Mouse (Mus musculus): ENCODE measurements around the gene Gulp1. TPM values are rescaled to one million over a fixed set of nuclear protein-coding genes. Genes with fewer than 3 reads are reported as not detected.

The Gulp1 gene
- 10 to 100 TPM; 17.6 to 37.4 TPM for total RNA-seq (2021)
- long read RNA-seq, experiment 1, partial matches to known transcripts = 0 of 5 reads
- long read RNA-seq, experiment 1, other reads (novel, unspliced or antisense) = 1 of 5 reads
- long read RNA-seq, experiment 2, transcript Gulp1-201 (11 exons, 3,138 nt) = major isoform, 7 of 10 reads
- long read RNA-seq, experiment 2, partial matches to known transcripts = 1 of 10 reads
- long read RNA-seq, experiment 2, other reads (novel, unspliced or antisense) = 2 of 10 reads

DNA sequence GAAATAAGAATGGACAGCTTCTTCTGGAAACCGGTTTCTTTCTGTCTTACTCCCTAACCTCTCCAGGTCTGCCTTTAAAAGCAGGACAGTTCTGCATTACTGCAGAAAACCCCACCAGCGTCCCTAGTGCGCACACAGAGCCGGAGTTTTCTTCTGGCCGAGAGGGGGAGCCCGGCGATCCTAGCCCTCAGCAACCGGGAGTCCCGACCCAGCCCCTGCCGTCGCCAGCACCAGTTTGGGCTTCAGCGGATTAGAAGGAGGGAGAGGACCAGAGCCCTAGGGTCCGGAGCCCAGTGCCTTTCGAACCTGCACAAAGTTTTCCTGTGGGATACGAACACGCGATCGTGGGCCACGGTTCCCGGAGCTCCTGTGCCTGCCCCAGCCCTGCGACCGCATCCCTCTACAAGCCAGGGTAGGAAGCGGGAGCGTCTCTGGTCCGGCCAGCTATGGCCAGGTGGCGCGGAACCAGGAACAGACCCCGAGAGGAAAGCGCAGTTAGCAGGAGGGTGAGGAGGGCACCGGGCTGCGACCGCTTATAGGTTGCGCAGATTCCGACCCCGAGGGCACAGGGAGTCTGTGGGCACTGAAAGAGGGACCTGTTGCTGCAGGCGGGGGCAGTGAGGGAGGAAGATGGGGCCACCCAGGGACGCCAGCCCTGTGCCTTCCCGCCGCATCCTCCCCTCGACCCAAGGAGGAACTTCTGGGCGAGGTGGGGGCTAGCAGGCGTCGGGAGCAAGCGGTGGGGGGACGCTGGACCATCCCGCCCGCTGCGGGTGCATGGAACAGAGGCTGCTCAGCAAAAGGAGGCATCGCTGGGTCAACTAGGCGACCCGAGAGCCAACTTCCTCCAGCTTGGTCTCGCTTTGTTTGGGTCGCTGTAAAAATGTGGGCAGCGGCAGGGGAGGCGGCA lies at the start of gene Gulp1:
Gulp1 (plus strand) TSS at position 51 of the 910 bp plus-strand sequence.
- DNase-seq (ENCODE audit: low spot score in 2 of 2) = peak; percentile 63 to 75

DNA sequence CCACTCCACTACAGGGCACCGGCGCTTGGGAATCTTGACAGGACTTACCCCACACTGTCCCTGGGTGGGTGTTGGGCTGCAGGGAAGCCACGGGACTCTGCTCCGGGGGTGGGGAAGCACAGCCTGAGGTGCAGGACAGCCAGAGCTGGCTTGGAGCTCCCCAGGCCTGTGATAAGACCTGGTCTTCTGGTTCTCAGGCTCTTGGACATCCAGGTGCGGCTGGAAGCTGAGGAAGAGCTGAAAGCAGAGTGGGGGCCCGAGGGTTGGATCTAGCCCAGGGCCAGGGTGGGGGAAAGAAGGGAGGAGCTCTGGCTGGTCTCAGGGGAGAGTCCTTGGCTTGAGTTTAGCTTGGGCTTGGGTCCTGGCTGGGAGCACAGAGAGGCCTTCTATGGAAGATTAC lies 1.1 kb upstream of the Gulp1 start:
- DNase-seq (ENCODE audit: low spot score in 2 of 2) = no peak

GRCm38 (mm10) chr1:44552371-44552841 lies 1.1 kb downstream of the Gulp1 start:
- peak in 1 of 2 experiments; percentile 61 for DNase-seq (ENCODE audit: low spot score in 2 of 2)

DNA sequence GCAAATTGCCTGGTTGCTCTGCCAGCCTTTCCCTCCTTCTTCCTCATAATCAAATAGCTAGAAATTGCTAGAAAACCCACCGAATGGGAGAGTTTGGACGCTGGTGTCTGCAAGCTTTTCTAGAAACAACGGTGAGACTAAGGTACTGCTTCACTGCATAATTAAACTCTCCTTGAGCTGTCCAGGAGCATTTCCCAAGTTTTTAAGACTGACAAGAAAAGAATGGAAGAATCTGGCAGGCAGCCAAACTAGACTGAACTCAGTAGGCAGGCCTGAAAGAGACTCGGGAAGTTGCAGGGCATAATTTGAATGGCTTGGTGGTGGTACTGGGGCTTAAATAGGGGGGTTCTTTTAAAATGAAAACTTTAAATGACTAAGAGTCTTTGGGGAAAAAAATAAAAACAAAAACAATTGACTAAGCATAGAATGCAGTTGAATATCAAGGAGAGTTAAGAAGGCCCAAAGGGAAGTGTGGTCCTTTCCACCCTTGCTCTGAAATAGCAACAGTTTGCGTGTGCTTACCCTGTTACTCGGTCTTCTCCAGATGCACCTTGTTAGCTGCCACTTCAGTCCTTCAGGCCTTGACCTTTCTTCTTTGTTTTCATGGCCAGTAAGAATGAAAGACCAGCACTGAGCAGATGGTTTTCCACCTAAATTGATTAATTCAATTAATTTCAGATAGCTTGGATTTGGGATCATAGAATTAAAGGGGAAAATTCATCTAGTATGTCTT lies 2.0 kb downstream of the Gulp1 start:
- peak in 1 of 2 experiments; percentile 21 for DNase-seq (ENCODE audit: low spot score in 2 of 2)

GRCm38 (mm10) chr1:44567431-44567830 lies 16.1 kb downstream of the Gulp1 start:
- DNase-seq (ENCODE audit: low spot score in 2 of 2) = no peak

DNA sequence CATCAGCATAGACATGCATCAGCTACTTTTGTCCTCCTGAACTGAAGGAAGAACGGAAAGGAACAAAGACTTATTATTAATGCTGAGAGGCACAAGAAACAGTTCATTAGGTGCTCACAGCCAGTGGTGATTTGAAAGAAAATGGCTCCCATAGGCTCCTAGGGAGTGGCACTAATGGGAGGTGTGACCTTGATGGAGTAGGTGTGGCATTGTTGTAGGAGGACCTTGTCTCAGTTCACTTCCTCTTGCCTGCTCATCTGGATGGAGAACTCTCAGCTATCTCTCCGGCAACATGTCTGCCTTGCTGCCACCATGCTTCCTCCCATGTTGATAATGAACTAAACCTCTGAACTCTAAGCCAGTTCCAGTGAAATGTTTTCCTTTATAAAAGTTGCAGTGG lies 17.0 kb downstream of the Gulp1 start:
- DNase-seq (ENCODE audit: low spot score in 2 of 2) = no peak

GRCm38 (mm10) chr1:44576001-44576400 lies 24.7 kb downstream of the Gulp1 start:
- no peak for DNase-seq (ENCODE audit: low spot score in 2 of 2)

GRCm38 (mm10) chr1:44576610-44577009 lies 25.3 kb downstream of the Gulp1 start:
- no peak for DNase-seq (ENCODE audit: low spot score in 2 of 2)

GRCm38 (mm10) chr1:44580390-44580789 lies 29.1 kb downstream of the Gulp1 start:
- DNase-seq (ENCODE audit: low spot score in 2 of 2) = no peak

DNA sequence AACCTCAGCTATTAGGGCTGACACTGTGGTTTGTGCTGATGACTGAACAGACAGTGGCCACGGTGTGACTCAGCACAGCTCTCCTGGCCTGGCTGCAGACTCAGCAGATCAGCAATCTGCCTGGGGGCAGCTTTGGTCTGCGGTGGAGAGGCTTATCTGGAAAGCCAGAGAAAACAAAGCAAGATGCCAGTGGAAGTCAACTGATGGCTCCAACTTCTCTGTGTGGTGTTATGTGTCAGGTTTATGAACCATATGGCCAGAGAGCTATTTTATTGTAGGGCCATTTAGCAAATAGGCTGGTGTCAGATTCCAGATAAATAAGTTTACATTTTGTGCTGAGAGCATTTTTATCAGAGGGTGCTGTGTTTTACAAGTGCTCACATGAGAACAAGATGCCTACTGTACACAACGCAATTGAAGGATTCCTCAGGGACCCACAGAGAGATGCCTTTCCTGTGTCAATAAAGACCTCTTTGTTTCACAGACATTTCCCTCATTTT lies 33.6 kb downstream of the Gulp1 start:
- no peak for DNase-seq (ENCODE audit: low spot score in 2 of 2)

DNA sequence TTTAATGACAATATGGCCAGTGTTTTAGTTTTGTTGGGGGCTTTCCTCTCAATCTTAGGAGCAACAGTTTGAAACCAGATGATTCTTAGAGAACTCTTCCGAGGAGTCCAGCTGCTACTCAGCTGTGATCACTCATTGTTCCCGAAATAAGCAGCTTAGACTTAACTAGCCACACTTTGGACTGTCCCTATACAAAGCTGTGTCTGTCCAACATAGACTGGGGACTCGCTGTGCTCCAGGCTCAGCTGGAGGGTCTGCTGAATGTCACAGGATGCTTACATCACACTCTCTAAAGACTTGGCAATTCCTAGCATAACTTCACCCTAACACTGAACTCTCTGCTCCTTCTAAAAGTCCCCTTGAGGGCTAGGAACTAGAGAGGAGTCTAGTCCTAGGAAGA lies 40.4 kb downstream of the Gulp1 start:
- DNase-seq (ENCODE audit: low spot score in 2 of 2) = no peak

DNA sequence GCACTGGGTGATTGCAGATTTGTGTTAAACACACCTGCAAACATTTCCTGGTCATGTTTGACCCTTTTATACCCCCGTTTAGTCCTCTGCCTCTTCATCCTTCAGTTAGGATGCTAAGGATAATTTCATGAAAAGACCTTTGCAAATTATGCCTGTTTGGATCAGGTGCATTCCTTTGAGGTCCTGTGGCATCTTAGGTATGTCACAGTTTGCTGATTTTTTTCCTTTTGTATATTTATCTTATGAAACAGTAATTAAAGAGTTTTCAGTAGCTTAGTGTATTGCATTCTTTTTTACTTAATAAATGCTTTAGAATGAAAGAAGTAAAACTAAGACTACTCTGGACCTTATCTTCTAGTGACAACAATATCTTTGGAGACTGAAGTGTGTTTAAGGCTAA lies 41.8 kb downstream of the Gulp1 start:
- DNase-seq (ENCODE audit: low spot score in 2 of 2) = no peak

DNA sequence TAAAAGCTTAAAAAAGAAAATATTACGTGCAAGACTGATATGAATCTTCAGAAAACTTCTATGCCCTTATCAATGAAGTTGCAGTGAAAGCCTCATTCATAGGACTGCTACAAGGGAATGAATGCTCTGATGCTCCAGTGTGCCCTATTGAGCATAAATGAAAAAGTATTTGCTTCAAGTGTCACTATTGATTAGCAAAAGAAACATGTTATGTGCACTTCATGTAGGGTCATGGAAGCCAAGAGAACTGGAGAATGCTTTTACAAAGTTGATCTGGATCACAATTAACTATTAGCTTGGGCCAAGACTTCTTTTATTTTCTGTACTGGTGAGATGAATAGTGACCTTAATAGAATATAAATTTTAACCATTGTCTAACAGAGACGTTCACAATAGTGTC lies 47.0 kb downstream of the Gulp1 start:
- no peak for DNase-seq (ENCODE audit: low spot score in 2 of 2)

DNA sequence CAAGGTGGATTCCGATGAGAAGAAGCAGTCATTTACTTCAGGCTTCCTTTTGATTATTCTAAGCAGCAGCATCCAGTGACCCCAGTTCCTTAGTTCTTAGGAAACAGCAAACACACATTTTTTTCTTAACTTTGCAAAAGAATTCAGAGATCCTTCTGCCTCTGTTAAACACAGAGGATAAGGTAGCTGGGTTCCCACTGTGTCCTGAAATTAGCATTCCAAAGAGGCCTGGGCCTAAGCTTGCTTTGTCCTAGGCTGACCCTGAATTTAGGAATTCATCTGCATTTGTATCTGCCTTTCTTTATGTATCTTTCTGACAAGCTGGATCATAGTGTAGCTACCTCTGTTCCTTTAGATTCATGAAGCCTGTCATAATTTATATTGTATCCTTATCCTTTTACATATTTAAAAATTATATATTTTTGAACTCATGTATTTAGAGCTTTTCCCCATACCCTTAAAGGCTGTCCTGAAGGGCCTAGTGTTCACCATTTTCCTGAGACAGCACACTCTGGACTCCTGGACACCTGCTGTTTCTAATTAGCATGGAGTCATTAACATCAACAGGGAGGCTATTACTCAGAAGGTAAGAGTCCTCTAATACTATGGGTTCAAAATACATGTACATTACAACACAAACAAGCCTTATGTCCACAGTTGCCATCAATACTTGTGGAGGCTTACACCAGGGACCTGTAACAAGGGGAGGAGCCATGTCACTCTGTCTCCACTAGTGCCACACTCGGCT lies 62.2 kb downstream of the Gulp1 start:
- no peak for DNase-seq (ENCODE audit: low spot score in 2 of 2)

DNA sequence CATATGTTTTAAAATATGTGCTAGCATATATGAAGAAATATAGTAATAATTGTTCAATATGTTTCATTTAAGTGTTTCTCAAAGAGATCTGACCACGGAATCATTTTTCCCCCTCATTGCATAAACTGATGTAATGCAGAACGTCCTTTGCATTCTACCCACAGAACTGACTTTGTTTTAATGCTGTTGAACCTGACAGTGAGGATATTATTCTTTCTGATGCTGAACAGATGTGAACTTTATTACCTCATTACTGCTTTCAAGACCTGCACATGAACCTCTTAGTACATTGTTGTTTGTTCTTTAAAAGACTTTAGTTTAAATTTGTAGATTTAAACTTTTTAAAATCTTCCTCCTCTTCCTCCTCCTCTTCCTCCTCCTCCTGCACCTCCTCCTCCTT lies 67.4 kb downstream of the Gulp1 start:
- no peak for DNase-seq (ENCODE audit: low spot score in 2 of 2)

DNA sequence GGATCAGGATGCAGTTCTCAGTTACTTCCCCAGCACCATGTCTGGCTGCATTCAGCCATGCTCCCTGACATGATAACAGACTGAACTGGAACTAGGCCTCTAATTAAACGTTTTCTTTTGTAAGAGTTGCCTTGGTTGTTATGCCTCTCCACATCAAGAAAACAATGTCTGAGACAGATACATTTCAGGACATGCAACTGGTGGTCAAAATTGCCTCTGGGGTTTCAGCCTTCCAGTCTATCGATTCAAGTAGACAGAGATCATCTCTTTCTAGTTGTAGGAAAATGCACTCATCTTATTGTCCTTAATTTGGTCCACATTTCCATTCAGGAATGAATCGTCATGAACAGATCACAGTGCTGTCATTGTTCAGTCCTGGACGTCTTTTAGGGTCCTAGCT lies 83.2 kb downstream of the Gulp1 start:
- DNase-seq (ENCODE audit: low spot score in 2 of 2) = no peak

DNA sequence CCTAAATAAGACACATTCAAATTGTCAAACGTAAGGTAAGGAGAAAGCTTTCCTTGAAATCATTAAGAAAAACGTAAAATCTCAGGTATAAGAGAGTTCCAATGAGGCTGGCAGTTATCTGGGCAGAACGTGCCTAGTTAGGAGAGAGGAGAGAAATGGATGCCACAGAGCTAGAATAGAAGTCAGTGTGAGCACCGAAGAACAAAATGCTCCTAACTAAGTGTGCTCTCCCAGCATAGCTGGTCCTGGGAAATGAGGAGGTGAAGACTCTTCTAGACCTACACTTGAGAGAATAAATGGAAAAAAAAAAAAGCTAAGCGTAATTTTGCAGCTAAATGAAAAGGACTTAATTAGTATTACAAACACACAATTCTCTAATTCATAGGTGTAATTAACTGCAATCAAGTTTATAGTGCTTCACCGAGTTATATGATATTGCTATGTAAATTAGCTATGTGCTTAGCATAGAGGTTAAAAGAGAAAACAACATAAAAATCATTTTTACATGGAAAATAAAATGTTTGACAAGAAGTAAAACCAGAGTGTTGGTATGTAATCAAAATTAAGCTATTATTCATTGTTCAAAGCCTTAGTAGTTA lies 94.5 kb downstream of the Gulp1 start:
- DNase-seq (ENCODE audit: low spot score in 2 of 2) = no peak

DNA sequence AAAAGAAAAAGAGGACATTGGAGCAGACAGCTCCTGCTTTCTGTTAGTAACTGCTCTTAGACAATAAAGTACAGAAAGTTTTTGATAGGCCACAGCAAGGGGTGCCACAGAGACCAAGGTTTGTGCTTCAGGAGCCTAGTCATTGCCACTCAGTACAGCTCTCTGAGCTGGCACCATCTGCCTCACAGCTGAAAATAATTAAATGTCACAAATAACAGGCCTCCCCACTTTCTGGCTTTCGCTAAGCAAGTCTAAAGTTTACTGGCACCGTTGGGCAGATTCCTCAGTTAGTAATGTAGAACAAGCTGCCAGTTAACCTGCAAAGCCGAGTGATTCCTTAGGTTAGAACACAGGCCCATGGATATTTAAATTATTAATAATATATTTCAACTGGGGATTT lies 127.7 kb downstream of the Gulp1 start:
- no peak for DNase-seq (ENCODE audit: low spot score in 2 of 2)

DNA sequence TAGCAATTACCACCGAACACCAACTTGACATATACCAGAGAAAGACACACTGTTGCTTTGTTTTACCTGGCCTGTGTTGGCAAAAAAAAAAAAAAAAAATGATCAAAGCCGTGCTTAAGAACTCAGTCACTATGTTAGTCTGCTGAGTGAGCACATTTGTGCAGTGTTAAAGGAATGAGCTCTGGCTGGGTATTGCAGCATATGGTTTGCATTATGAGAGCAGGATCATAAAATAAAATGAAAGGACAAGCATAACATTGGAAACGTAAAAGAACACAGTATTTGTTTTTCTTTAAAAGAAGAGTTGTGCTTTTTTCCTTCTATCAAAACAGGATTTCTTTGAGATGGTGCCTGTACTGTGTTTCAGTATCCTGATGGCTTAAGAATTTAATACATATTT lies 128.1 kb downstream of the Gulp1 start:
- no peak for DNase-seq (ENCODE audit: low spot score in 2 of 2)

- DNase-seq (ENCODE audit: low spot score in 2 of 2) = no peak
These were observed 131.2 kb downstream of the Gulp1 start for GRCm38 (mm10) chr1:44682556-44682955.
